Mouse (Mus musculus): ENCODE results near the gene Bicra. TPM values are rescaled to one million over a fixed set of nuclear protein-coding genes. Genes with fewer than 3 reads are reported as not detected.

Gene Bicra
- polyA plus RNA-seq, 1 experiment from 2014 or later, result 1.9 TPM

- no peak overlapping the region for H3K27ac ChIP-seq (ENCODE audit: low read length)
These were observed 46.0 kb downstream of the Bicra start for GRCm38 (mm10) chr7:16001691-16002090.

GRCm38 (mm10) chr7:15993789-15994188 lies 53.9 kb downstream of the Bicra start:
- Histone ChIP-seq H3K36me3 (ENCODE audit: control insufficient read depth, insufficient read depth) (no peaks in the 10 kb centered on the region), H3K27ac (ENCODE audit: low read length) (no peak overlapping the region), H3K9ac (ENCODE audit: low read depth, low read length) (no peak overlapping the region), H3K4me3 (ENCODE audit: low read depth, low read length) (no peak overlapping the region), H3K9me3 (replicated peaks; ENCODE audit: control insufficient read depth, low read length) (no peaks in the 10 kb centered on the region), H3K4me1 (ENCODE audit: control insufficient read depth, low read depth, low read length) (no peaks in the 10 kb centered on the region), H3K27me3 (ENCODE audit: control insufficient read depth, insufficient read depth, low read depth, low read length) (no peaks in the 10 kb centered on the region), H3K4me2 (ENCODE audit: low read depth, low read length) (no peak overlapping the region)
- 73% methylated on average over 4 of the region's 4 CpGs for WGBS (ENCODE audit: insufficient replicate concordance)
- no peak for ATAC-seq (ENCODE audit: low read depth)

More at GRCm38 (mm10) chr7:16001691-16002090, 46.0 kb downstream of the Bicra start:
- no peak overlapping the region for H3K9ac ChIP-seq (ENCODE audit: low read depth, low read length)
- peaks cover 17% of the 10 kb centered on the region for H3K4me1 ChIP-seq (ENCODE audit: control insufficient read depth, low read depth, low read length)
- H3K9me3 ChIP-seq (replicated peaks; ENCODE audit: control insufficient read depth, low read length), result no peaks in the 10 kb centered on the region
- 60% methylated on average over 1 of the region's 1 CpGs for WGBS (ENCODE audit: insufficient replicate concordance)
- no peak for ATAC-seq (ENCODE audit: low read depth)
- H3K27me3 ChIP-seq (ENCODE audit: control insufficient read depth, insufficient read depth, low read depth, low read length), result no peaks in the 10 kb centered on the region
- no peak overlapping the region for H3K4me3 ChIP-seq (ENCODE audit: low read depth, low read length)
- no peaks in the 10 kb centered on the region; the same call in 1 of the 2 replicates for H3K36me3 ChIP-seq (ENCODE audit: control insufficient read depth, insufficient read depth)
- H3K4me2 ChIP-seq (ENCODE audit: low read depth, low read length), result no peak overlapping the region

GRCm38 (mm10) chr7:15993152-15993551 lies 54.6 kb downstream of the Bicra start:
- H3K9ac ChIP-seq (ENCODE audit: low read depth, low read length), result no peak overlapping the region
- WGBS (ENCODE audit: insufficient replicate concordance), result 54% methylated on average over 3 of the region's 3 CpGs
- H3K4me2 ChIP-seq (ENCODE audit: low read depth, low read length), result no peak overlapping the region
- ATAC-seq (ENCODE audit: low read depth), result 0 out of 2 replicates have a peak, but pooled peaks have one; percentile 16
- no peaks in the 10 kb centered on the region for H3K4me1 ChIP-seq (ENCODE audit: control insufficient read depth, low read depth, low read length)
- peaks cover 4% of the 10 kb centered on the region for H3K36me3 ChIP-seq (ENCODE audit: control insufficient read depth, insufficient read depth)
- H3K27ac ChIP-seq (ENCODE audit: low read length), result no peak overlapping the region
- H3K27me3 ChIP-seq (ENCODE audit: control insufficient read depth, insufficient read depth, low read depth, low read length), result no peaks in the 10 kb centered on the region
- no peak overlapping the region for H3K4me3 ChIP-seq (ENCODE audit: low read depth, low read length)
- no peaks in the 10 kb centered on the region for H3K9me3 ChIP-seq (replicated peaks; ENCODE audit: control insufficient read depth, low read length)

GRCm38 (mm10) chr7:15991764-15992163 lies 56.0 kb downstream of the Bicra start:
- H3K9ac ChIP-seq (ENCODE audit: low read depth, low read length), result no peak overlapping the region
- no peaks in the 10 kb centered on the region for H3K4me1 ChIP-seq (ENCODE audit: control insufficient read depth, low read depth, low read length)
- no peak overlapping the region for H3K4me3 ChIP-seq (ENCODE audit: low read depth, low read length)
- peaks cover 14% of the 10 kb centered on the region for H3K36me3 ChIP-seq (ENCODE audit: control insufficient read depth, insufficient read depth)
- WGBS (ENCODE audit: insufficient replicate concordance), result 52% methylated on average over 3 of the region's 3 CpGs
- H3K9me3 ChIP-seq (replicated peaks; ENCODE audit: control insufficient read depth, low read length), result no peaks in the 10 kb centered on the region
- no peak overlapping the region for H3K4me2 ChIP-seq (ENCODE audit: low read depth, low read length)
- H3K27me3 ChIP-seq (ENCODE audit: control insufficient read depth, insufficient read depth, low read depth, low read length), result no peaks in the 10 kb centered on the region
- ATAC-seq (ENCODE audit: low read depth), result no peak
- H3K27ac ChIP-seq (ENCODE audit: low read length), result no peak overlapping the region

GRCm38 (mm10) chr7:15987661-15988356 lies 59.9 kb downstream of the Bicra start:
- 77% methylated on average over 16 of the region's 16 CpGs for WGBS (ENCODE audit: insufficient replicate concordance)
- no peaks in the 10 kb centered on the region for H3K9me3 ChIP-seq (replicated peaks; ENCODE audit: control insufficient read depth, low read length)
- no peak; the same call in 1 of the 2 replicates for ATAC-seq (ENCODE audit: low read depth)
- peaks cover 14% of the 10 kb centered on the region for H3K36me3 ChIP-seq (ENCODE audit: control insufficient read depth, insufficient read depth)
- H3K9ac ChIP-seq (ENCODE audit: low read depth, low read length), result no peak overlapping the region
- H3K27me3 ChIP-seq (ENCODE audit: control insufficient read depth, insufficient read depth, low read depth, low read length), result no peaks in the 10 kb centered on the region
- H3K4me1 ChIP-seq (ENCODE audit: control insufficient read depth, low read depth, low read length), result no peaks in the 10 kb centered on the region; the same call in none of the 2 replicates
- no peak overlapping the region for H3K27ac ChIP-seq (ENCODE audit: low read length)
- no peak overlapping the region for H3K4me3 ChIP-seq (ENCODE audit: low read depth, low read length)
- no peak overlapping the region for H3K4me2 ChIP-seq (ENCODE audit: low read depth, low read length)

GRCm38 (mm10) chr7:15982729-15983407 lies 64.9 kb downstream of the Bicra start:
- 12% methylated on average over 4 of the region's 4 CpGs for WGBS (ENCODE audit: insufficient replicate concordance)
- no peak overlapping the region for H3K4me2 ChIP-seq (ENCODE audit: low read depth, low read length)
- no peaks in the 10 kb centered on the region; the same call in none of the 2 replicates for H3K4me1 ChIP-seq (ENCODE audit: control insufficient read depth, low read depth, low read length)
- no peak overlapping the region for H3K9ac ChIP-seq (ENCODE audit: low read depth, low read length)
- no peak for ATAC-seq (ENCODE audit: low read depth)
- no peaks in the 10 kb centered on the region for H3K27me3 ChIP-seq (ENCODE audit: control insufficient read depth, insufficient read depth, low read depth, low read length)
- peaks cover 7% of the 10 kb centered on the region for H3K36me3 ChIP-seq (ENCODE audit: control insufficient read depth, insufficient read depth)
- H3K4me3 ChIP-seq (ENCODE audit: low read depth, low read length), result no peak overlapping the region
- no peaks in the 10 kb centered on the region for H3K9me3 ChIP-seq (replicated peaks; ENCODE audit: control insufficient read depth, low read length)
- H3K27ac ChIP-seq (ENCODE audit: low read length), result no peak overlapping the region

- Histone ChIP-seq H3K36me3 (ENCODE audit: control insufficient read depth, insufficient read depth) (no peaks in the 10 kb centered on the region; the same call in 1 of the 2 replicates), H3K27ac (ENCODE audit: low read length) (no peak overlapping the region), H3K4me3 (ENCODE audit: low read depth, low read length) (no peak overlapping the region), H3K27me3 (ENCODE audit: control insufficient read depth, insufficient read depth, low read depth, low read length) (no peaks in the 10 kb centered on the region), H3K4me1 (ENCODE audit: control insufficient read depth, low read depth, low read length) (no peaks in the 10 kb centered on the region; the same call in none of the 2 replicates), H3K4me2 (ENCODE audit: low read depth, low read length) (no peak overlapping the region), H3K9ac (ENCODE audit: low read depth, low read length) (no peak overlapping the region), H3K9me3 (replicated peaks; ENCODE audit: control insufficient read depth, low read length) (no peaks in the 10 kb centered on the region)
- WGBS (ENCODE audit: insufficient replicate concordance), result 63% methylated on average over 4 of the region's 4 CpGs
- ATAC-seq (ENCODE audit: low read depth), result peak; percentile 39
These were observed 66.2 kb downstream of the Bicra start for GRCm38 (mm10) chr7:15981538-15981937.

GRCm38 (mm10) chr7:15980246-15980645 lies 67.5 kb downstream of the Bicra start:
- no peaks in the 10 kb centered on the region; the same call in none of the 2 replicates for H3K4me1 ChIP-seq (ENCODE audit: control insufficient read depth, low read depth, low read length)
- no peak overlapping the region for H3K9ac ChIP-seq (ENCODE audit: low read depth, low read length)
- H3K9me3 ChIP-seq (replicated peaks; ENCODE audit: control insufficient read depth, low read length), result no peaks in the 10 kb centered on the region
- 72% methylated on average over 8 of the region's 8 CpGs for WGBS (ENCODE audit: insufficient replicate concordance)
- ATAC-seq (ENCODE audit: low read depth), result peak; percentile 28
- H3K4me2 ChIP-seq (ENCODE audit: low read depth, low read length), result no peak overlapping the region
- no peaks in the 10 kb centered on the region; the same call in 1 of the 2 replicates for H3K36me3 ChIP-seq (ENCODE audit: control insufficient read depth, insufficient read depth)
- H3K27ac ChIP-seq (ENCODE audit: low read length), result no peak overlapping the region
- H3K4me3 ChIP-seq (ENCODE audit: low read depth, low read length), result no peak overlapping the region
- no peaks in the 10 kb centered on the region for H3K27me3 ChIP-seq (ENCODE audit: control insufficient read depth, insufficient read depth, low read depth, low read length)

GRCm38 (mm10) chr7:15975904-15976303 lies 71.8 kb downstream of the Bicra start:
- WGBS (ENCODE audit: insufficient replicate concordance), result 69% methylated on average over 4 of the region's 4 CpGs
- no peaks in the 10 kb centered on the region for H3K27me3 ChIP-seq (ENCODE audit: control insufficient read depth, insufficient read depth, low read depth, low read length)
- no peaks in the 10 kb centered on the region for H3K9me3 ChIP-seq (replicated peaks; ENCODE audit: control insufficient read depth, low read length)
- H3K4me1 ChIP-seq (ENCODE audit: control insufficient read depth, low read depth, low read length), result no peaks in the 10 kb centered on the region; the same call in 1 of the 2 replicates
- no peak overlapping the region for H3K4me2 ChIP-seq (ENCODE audit: low read depth, low read length)
- peak; percentile 54; the same call in 1 of the 2 replicates for ATAC-seq (ENCODE audit: low read depth)
- no peak overlapping the region for H3K4me3 ChIP-seq (ENCODE audit: low read depth, low read length)
- H3K36me3 ChIP-seq (ENCODE audit: control insufficient read depth, insufficient read depth), result peaks cover 20% of the 10 kb centered on the region
- H3K27ac ChIP-seq (ENCODE audit: low read length), result no peak overlapping the region
- no peak overlapping the region for H3K9ac ChIP-seq (ENCODE audit: low read depth, low read length)

Measured in liver, embryonic 16.5 days (tissue).